Mouse (Mus musculus) embryonic facial prominence, embryonic 12.5 days (tissue): ENCODE data around the gene Pus3. TPM values are rescaled to one million over a fixed set of nuclear protein-coding genes. Genes with fewer than 3 reads are reported as not detected.
A peak's percentile ranks its signal among the peaks of the same experiment; 100 is the strongest.

Source experiments
- ATAC-seq: fragments of 200-750 bp; cut with Nextera tagmentation; 2 replicates; pipeline ENCODE4 v1.8.0; 2017; ENCODE audit not compliant: insufficient number of reproducible peaks, insufficient read depth, low FRiP score, low TSS enrichment
- H3K27ac ChIP-seq: fragments of 300-500 bp; sonication (generic); 2 replicates; pipeline ENCODE4 v1.5.1; 2016; ENCODE audit warnings: mild to moderate bottlenecking
- H3K27me3 ChIP-seq: fragments of 300-500 bp; sonication (generic); 2 replicates; pipeline ENCODE4 v1.6.1; 2016; ENCODE audit warnings: mild to moderate bottlenecking, moderate library complexity
- H3K36me3 ChIP-seq: fragments of 300-500 bp; sonication (generic); 2 replicates; pipeline ENCODE4 v1.6.1; 2016; ENCODE audit warnings: mild to moderate bottlenecking
- H3K4me1 ChIP-seq: fragments of 300-500 bp; sonication (generic); 2 replicates; pipeline ENCODE4 v1.6.1; 2016
- H3K4me2 ChIP-seq: fragments of 300-500 bp; sonication (generic); replicated peaks from 2 replicates; pipeline ENCODE4 v1.6.1; 2016; ENCODE audit warnings: mild to moderate bottlenecking, moderate library complexity
- H3K4me3 ChIP-seq: fragments of 300-500 bp; sonication (generic); 2 replicates; pipeline ENCODE4 v1.5.1; 2016; ENCODE audit warnings: mild to moderate bottlenecking
- H3K9ac ChIP-seq: fragments of 300-500 bp; sonication (generic); 2 replicates; pipeline ENCODE4 v1.6.1; 2016; ENCODE audit warnings: mild to moderate bottlenecking, moderate library complexity
- H3K9me3 ChIP-seq: fragments of 300-500 bp; sonication (generic); 2 replicates; pipeline ENCODE4 v1.6.1; 2016; ENCODE audit warnings: mild to moderate bottlenecking, moderate library complexity
- WGBS: fragments of 180-500 bp; shearing (Covaris S2); methylation state at CpG from one replicate; pipeline ENCODE4 v1.1.7; 2016; 5-methylcytosine and 5-hydroxymethylcytosine counted together
- polyA plus RNA-seq: library from polyadenylated mRNA; unstranded; fragments of >200 nt; fragmentation: Nextera tagmentation; extraction: Ambion mirVana; gene quantifications from 2 replicates; pipeline ENCODE4 v1.2.1, GENCODE M21; 2016

Gene Pus3
- polyA plus RNA-seq, 1 experiment from 2014 or later = 21.4 TPM

- WGBS = 84% methylated on average over 9 of the region's 9 CpGs
- Histone ChIP-seq H3K36me3 (no peaks in the 10 kb centered on the region), H3K4me1 (no peaks in the 10 kb centered on the region), H3K27ac (no peak overlapping the region), H3K9ac (no peak overlapping the region), H3K4me3 (no peak overlapping the region), H3K27me3 (no peaks in the 10 kb centered on the region), H3K4me2 (no peak overlapping the region), H3K9me3 (no peaks in the 10 kb centered on the region)
- ATAC-seq = no peak
These were observed 9.9 kb upstream of the Pus3 start for GRCm38 (mm10) chr9:35548455-35548854.

GRCm38 (mm10) chr9:35556494-35557102 lies 1.8 kb upstream of the Pus3 start:
- 76% methylated on average over 12 of the region's 12 CpGs for WGBS
- H3K4me2 ChIP-seq = no peak overlapping the region
- no peak for ATAC-seq
- no peaks in the 10 kb centered on the region for H3K9me3 ChIP-seq
- H3K4me3 ChIP-seq = no peak overlapping the region
- no peak overlapping the region for H3K27ac ChIP-seq
- H3K4me1 ChIP-seq = peaks cover 16% of the 10 kb centered on the region
- peaks cover 7% of the 10 kb centered on the region for H3K36me3 ChIP-seq
- no peak overlapping the region for H3K9ac ChIP-seq
- no peaks in the 10 kb centered on the region for H3K27me3 ChIP-seq

GRCm38 (mm10) chr9:35559009-35559890 lies 855 bp downstream of the Pus3 start:
- H3K9ac ChIP-seq = peak overlapping the region; percentile 71
- WGBS = 2% methylated on average over 31 of the region's 31 CpGs
- peaks cover 16% of the 10 kb centered on the region for H3K4me1 ChIP-seq
- no peaks in the 10 kb centered on the region for H3K27me3 ChIP-seq
- peak overlapping the region; percentile 71 for H3K4me3 ChIP-seq
- H3K36me3 ChIP-seq = peaks cover 11% of the 10 kb centered on the region
- no peaks in the 10 kb centered on the region for H3K9me3 ChIP-seq
- peak overlapping the region; percentile 97 for H3K4me2 ChIP-seq
- peak overlapping the region; percentile 75 for H3K27ac ChIP-seq
- peak; percentile 88 for ATAC-seq

DNA sequence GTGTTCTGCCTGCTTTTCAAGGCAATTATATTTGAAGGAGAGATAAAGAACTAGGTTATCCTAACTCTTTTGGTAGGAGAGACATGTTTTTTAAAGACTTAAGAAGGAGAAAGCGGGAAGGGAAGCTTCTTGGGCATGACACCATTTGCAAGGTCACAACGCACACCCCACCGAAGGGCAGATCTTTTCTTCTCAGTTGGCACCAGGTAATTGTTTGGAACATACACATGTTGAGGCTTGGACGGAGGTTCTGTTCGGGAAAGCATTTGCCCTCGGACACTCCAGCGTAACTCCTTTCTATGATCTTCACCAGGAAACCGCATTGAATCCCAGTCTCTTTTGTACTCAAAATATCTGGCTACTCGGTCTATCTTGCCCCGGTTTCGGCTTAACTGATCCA lies 2.7 kb downstream of the Pus3 start:
- Histone ChIP-seq H3K9ac (no peak overlapping the region), H3K9me3 (no peaks in the 10 kb centered on the region), H3K4me3 (no peak overlapping the region), H3K27ac (no peak overlapping the region), H3K36me3 (peaks cover 28% of the 10 kb centered on the region), H3K4me1 (peaks cover 16% of the 10 kb centered on the region), H3K27me3 (no peaks in the 10 kb centered on the region), H3K4me2 (no peak overlapping the region)
- WGBS = 94% methylated on average over 11 of the region's 11 CpGs
- ATAC-seq = no peak

DNA sequence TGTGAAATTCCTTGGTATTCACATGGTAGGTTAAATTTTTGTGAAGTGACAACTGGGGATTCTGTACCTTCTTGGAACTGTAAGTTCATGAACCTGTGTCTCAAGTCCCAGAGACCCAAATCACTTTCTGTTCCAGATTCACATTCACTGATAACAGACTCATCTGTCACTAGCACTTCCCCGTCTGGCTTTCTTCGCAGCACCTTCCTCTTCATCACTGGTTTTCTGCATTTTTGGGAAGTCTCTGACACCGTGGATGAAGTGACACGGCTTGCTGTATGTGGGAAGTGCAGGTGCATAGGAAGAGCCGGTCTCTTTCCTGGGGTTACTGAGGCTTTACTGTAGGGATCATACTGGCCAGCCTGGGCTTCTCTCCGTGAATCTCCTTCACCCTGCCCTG lies 3.2 kb downstream of the Pus3 start:
- no peaks in the 10 kb centered on the region for H3K9me3 ChIP-seq
- H3K4me1 ChIP-seq = peaks cover 16% of the 10 kb centered on the region
- peaks cover 33% of the 10 kb centered on the region for H3K36me3 ChIP-seq
- WGBS = 86% methylated on average over 6 of the region's 6 CpGs
- no peaks in the 10 kb centered on the region for H3K27me3 ChIP-seq
- H3K27ac ChIP-seq = no peak overlapping the region
- H3K4me3 ChIP-seq = no peak overlapping the region
- no peak for ATAC-seq
- no peak overlapping the region for H3K4me2 ChIP-seq
- no peak overlapping the region for H3K9ac ChIP-seq

DNA sequence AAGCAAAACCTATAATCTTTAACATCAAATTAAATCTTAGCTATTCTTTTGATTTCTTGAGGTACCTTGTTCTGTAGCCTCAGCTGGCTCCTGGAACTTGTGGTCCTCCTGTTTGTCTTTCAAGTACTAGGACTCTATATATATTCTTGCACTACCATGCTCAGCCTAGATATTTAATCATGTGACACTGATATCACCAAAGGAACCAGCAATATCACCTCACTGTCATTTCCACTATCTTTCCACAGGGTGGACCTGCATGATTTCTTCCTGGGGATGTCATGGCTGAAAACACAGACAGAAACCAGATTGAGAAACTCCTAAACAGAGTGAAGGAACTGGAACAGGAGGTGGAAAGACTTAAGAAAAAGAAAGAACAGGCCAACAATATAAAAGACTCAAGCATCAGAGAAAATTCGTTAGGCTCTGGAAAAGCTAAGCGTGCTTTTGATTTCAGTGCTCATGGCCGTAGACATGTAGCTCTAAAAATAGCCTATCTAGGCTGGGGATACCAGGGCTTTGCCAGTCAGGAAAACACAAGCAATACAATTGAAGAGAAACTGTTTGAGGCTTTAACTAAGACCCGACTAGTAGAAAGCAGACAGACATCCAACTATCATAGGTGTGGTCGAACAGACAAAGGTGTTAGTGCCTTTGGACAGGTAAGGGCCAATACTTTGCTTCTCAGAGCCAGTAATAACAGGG lies 6.3 kb downstream of the Pus3 start:
- Histone ChIP-seq H3K9me3 (no peaks in the 10 kb centered on the region), H3K36me3 (peaks cover 41% of the 10 kb centered on the region), H3K27ac (no peak overlapping the region), H3K9ac (no peak overlapping the region), H3K4me2 (no peak overlapping the region), H3K4me3 (no peak overlapping the region), H3K27me3 (no peaks in the 10 kb centered on the region), H3K4me1 (peaks cover 12% of the 10 kb centered on the region)
- 92% methylated on average over 5 of the region's 5 CpGs for WGBS
- no peak for ATAC-seq

DNA sequence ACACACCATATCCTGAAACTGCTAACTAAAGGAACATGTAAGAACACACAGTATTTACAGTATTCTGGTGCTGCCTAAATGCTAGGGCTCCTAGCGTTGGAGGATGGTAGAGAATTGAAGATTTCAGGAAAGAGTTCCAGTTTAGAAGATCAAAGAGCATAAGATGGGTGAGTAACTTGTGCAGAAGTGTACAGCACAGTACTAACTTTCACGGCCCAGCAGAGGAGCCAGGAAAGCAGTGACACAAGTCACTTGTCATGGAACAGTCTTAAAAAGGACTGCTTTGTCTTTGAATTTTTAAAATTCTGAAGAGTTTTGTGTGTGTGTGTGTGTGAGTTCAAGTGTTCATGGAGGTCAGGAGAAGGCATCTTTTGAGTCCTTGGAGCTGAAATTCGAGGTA lies 9.6 kb downstream of the Pus3 start:
- Histone ChIP-seq H3K36me3 (peaks cover 30% of the 10 kb centered on the region), H3K27me3 (no peaks in the 10 kb centered on the region), H3K9ac (no peak overlapping the region), H3K27ac (no peak overlapping the region), H3K4me3 (no peak overlapping the region), H3K4me1 (peaks cover 5% of the 10 kb centered on the region), H3K9me3 (no peaks in the 10 kb centered on the region), H3K4me2 (no peak overlapping the region)
- ATAC-seq = no peak
- WGBS = 83% methylated on average over 3 of the region's 3 CpGs

GRCm38 (mm10) chr9:35569571-35570534 lies 11.5 kb downstream of the Pus3 start, which contains the start of the genes Pate2 and Hyls1:
Gene Pate2, plus strand, starts transcription at chr9:35570284.
Gene Hyls1, minus strand, starts transcription at chr9:35570398.
- H3K4me3 ChIP-seq = peak within 1 kb of the TSS; percentile 83
- H3K27me3 ChIP-seq = peaks cover 10% of the 10 kb centered on the region
- peak within 1 kb of the TSS; percentile 66 for H3K4me2 ChIP-seq
- ATAC-seq = peak; percentile 97
- H3K9me3 ChIP-seq = no peaks in the 10 kb centered on the region
- peaks cover 26% of the 10 kb centered on the region for H3K36me3 ChIP-seq
- under 1% methylated on average over 86 of the region's 86 CpGs for WGBS
- peak within 1 kb of the TSS; percentile 92 for H3K27ac ChIP-seq
- peaks cover 8% of the 10 kb centered on the region for H3K4me1 ChIP-seq
- H3K9ac ChIP-seq = peak within 1 kb of the TSS; percentile 85

GRCm38 (mm10) chr9:35570663-35571062 lies 12.3 kb downstream of the Pus3 start:
- H3K27ac ChIP-seq = no peak overlapping the region
- H3K4me1 ChIP-seq = peaks cover 8% of the 10 kb centered on the region
- WGBS = 9% methylated on average over 5 of the region's 5 CpGs
- H3K4me3 ChIP-seq = peak overlapping the region; percentile 83
- peaks cover 10% of the 10 kb centered on the region for H3K27me3 ChIP-seq
- H3K36me3 ChIP-seq = peaks cover 17% of the 10 kb centered on the region
- ATAC-seq = no peak
- H3K4me2 ChIP-seq = peak overlapping the region; percentile 51
- H3K9ac ChIP-seq = 0 out of 2 replicates have a peak overlapping the region, but pooled peaks have one; percentile 85
- H3K9me3 ChIP-seq = no peaks in the 10 kb centered on the region

DNA sequence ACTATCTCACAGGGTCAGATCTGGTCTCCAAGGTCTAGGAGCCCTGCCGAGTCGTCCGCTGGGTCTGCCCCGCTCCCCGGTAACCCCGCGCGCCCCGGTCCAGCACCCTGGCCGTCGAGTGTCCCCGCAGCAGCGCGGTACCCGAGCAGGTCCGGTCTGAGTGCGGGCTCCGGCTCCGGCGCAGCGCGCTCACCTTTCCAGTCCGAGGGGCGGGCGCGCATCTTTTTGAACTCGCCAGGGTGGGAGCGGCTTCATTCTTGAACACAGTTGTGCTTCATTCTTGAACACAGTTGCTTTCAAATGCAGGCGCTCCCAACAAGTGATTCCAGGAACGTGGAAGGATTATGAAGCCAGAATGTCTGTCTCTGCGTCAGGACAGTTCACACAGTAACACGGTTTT lies 16.0 kb downstream of the Pus3 start:
- 0 out of 2 replicates have a peak, but pooled peaks cover 4% of the 10 kb centered on the region for H3K4me1 ChIP-seq
- H3K9ac ChIP-seq = peak overlapping the region; percentile 39; the same call in 1 of the 2 replicates
- H3K27me3 ChIP-seq = peaks cover 10% of the 10 kb centered on the region
- 4% methylated on average over 32 of the region's 32 CpGs for WGBS
- no peaks in the 10 kb centered on the region for H3K9me3 ChIP-seq
- no peaks in the 10 kb centered on the region for H3K36me3 ChIP-seq
- H3K4me3 ChIP-seq = peak overlapping the region; percentile 31
- H3K27ac ChIP-seq = no peak overlapping the region
- ATAC-seq = no peak
- H3K4me2 ChIP-seq = peak overlapping the region; percentile 59

GRCm38 (mm10) chr9:35587674-35588073 lies 29.3 kb downstream of the Pus3 start:
- no peak overlapping the region for H3K4me3 ChIP-seq
- ATAC-seq = no peak
- no peaks in the 10 kb centered on the region for H3K9me3 ChIP-seq
- H3K27ac ChIP-seq = no peak overlapping the region
- H3K9ac ChIP-seq = no peak overlapping the region
- H3K36me3 ChIP-seq = no peaks in the 10 kb centered on the region
- no peaks in the 10 kb centered on the region for H3K27me3 ChIP-seq
- no peak overlapping the region for H3K4me2 ChIP-seq
- 47% methylated on average over 1 of the region's 1 CpGs for WGBS
- no peaks in the 10 kb centered on the region for H3K4me1 ChIP-seq
